Mouse (Mus musculus) limb, embryonic 15.5 days (tissue): ENCODE data around the gene Nfatc2. TPM values are rescaled to one million over a fixed set of nuclear protein-coding genes. Genes with fewer than 3 reads are reported as not detected.

Experiments
- ATAC-seq: fragments of 200-750 bp; cut with Nextera tagmentation; 2 replicates; pipeline ENCODE4 v1.8.0; 2017; ENCODE audit warnings: low read depth, moderate TSS enrichment; ENCODE audit not compliant: insufficient number of reproducible peaks, low FRiP score, low TSS enrichment
- H3K27ac ChIP-seq: fragments of 300-500 bp; sonication (generic); 2 replicates; pipeline ENCODE4 v1.5.1; 2015; ENCODE audit warnings: moderate library complexity, mild to moderate bottlenecking, inconsistent platforms
- H3K27me3 ChIP-seq: fragments of 300-500 bp; sonication (generic); 2 replicates; pipeline ENCODE4 v1.6.1; 2015; ENCODE audit warnings: inconsistent platforms
- H3K36me3 ChIP-seq: fragments of 300-500 bp; sonication (generic); 2 replicates; pipeline ENCODE4 v1.6.1; 2015; ENCODE audit warnings: inconsistent platforms
- H3K4me1 ChIP-seq: fragments of 300-500 bp; sonication (generic); 2 replicates; pipeline ENCODE4 v1.6.1; 2015; ENCODE audit warnings: inconsistent platforms
- H3K4me2 ChIP-seq: fragments of 300-500 bp; sonication (generic); 2 replicates; pipeline ENCODE4 v1.6.1; 2015; ENCODE audit warnings: mild to moderate bottlenecking, inconsistent platforms
- H3K4me3 ChIP-seq: fragments of 300-500 bp; sonication (generic); 2 replicates; pipeline ENCODE4 v1.5.1; 2015; ENCODE audit warnings: mild to moderate bottlenecking, inconsistent platforms
- H3K9ac ChIP-seq: fragments of 300-500 bp; sonication (generic); 2 replicates; pipeline ENCODE4 v1.6.1; 2015; ENCODE audit warnings: inconsistent platforms
- H3K9me3 ChIP-seq: fragments of 300-500 bp; sonication (generic); 2 replicates; pipeline ENCODE4 v1.6.1; 2016; ENCODE audit warnings: inconsistent platforms
- WGBS: fragments of 180-500 bp; shearing (Covaris S2); methylation state at CpG from one replicate; pipeline ENCODE4 v1.1.7; 2015; 5-methylcytosine and 5-hydroxymethylcytosine counted together
- polyA plus RNA-seq: library from polyadenylated mRNA; unstranded; fragments of >200 nt; fragmentation: Nextera tagmentation; extraction: Ambion mirVana; gene quantifications from 2 replicates; pipeline ENCODE4 v1.2.1, GENCODE M21; 2015

Gene Nfatc2
- polyA plus RNA-seq, 1 experiment from 2014 or later = 6.2 TPM

- H3K9ac ChIP-seq = no peak overlapping the region
- H3K4me2 ChIP-seq = 0 out of 2 replicates have a peak overlapping the region, but pooled peaks have one; percentile 3
- no peak overlapping the region for H3K4me3 ChIP-seq
- peaks cover 5% of the 10 kb centered on the region; the same call in 1 of the 2 replicates for H3K27me3 ChIP-seq
- ATAC-seq = no peak
- WGBS = 35% methylated on average over 15 of the region's 15 CpGs
- no peaks in the 10 kb centered on the region for H3K36me3 ChIP-seq
- peak overlapping the region; percentile 71 for H3K27ac ChIP-seq
- peaks cover 67% of the 10 kb centered on the region for H3K4me1 ChIP-seq
- no peaks in the 10 kb centered on the region for H3K9me3 ChIP-seq
Observed at GRCm38 (mm10) chr2:168545901-168546557, 55.4 kb downstream of the Nfatc2 start.

DNA sequence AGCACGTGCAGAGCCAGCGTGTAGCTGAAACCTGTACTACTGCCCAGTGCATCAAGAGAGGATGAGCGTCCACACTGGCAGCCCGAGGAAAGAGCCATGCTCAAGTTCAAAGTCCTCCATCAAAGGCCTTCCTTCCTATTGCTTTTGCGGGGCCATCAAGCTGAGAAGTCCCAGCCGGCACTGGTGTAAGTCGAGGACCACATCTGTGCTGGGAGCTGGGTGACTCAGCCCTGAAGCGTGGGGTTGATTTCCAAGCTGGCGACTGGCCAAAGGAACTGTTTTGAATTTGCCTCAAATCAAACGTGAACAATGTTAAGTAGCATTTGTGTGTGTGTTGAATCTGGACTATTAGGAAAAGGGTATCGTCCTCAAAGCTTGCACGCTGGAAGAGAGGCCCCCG lies 57.4 kb downstream of the Nfatc2 start:
- ATAC-seq = peak; percentile 52
- Histone ChIP-seq H3K36me3 (no peaks in the 10 kb centered on the region), H3K27me3 (peaks cover 5% of the 10 kb centered on the region; the same call in 1 of the 2 replicates), H3K4me2 (no peak overlapping the region), H3K9ac (no peak overlapping the region), H3K27ac (no peak overlapping the region; the same call in 1 of the 2 replicates), H3K4me3 (no peak overlapping the region), H3K9me3 (no peaks in the 10 kb centered on the region), H3K4me1 (peaks cover 61% of the 10 kb centered on the region)
- 15% methylated on average over 13 of the region's 13 CpGs for WGBS

- Histone ChIP-seq H3K36me3 (no peaks in the 10 kb centered on the region), H3K27ac (no peak overlapping the region)
- WGBS = 59% methylated on average over 3 of the region's 3 CpGs
Observed at GRCm38 (mm10) chr2:168543026-168543425, 58.4 kb downstream of the Nfatc2 start.

DNA sequence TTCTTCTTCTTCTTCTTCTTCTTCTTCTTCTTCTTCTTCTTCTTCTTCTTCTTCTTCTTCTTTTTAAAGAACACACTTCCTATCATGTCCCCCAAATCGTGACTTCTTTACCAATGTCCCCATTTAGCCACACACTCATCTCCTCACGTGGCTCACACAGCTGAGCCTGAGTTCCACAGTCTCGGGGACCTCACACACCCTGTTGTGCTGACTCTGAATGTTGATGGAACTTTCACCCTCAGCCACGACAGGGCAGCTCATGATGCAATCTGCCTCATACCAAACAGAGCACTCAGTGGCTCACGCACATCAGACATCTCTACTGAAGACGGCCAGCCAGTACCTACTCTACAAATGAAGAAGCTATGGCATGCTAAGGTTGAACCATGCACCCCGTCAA lies 60.2 kb downstream of the Nfatc2 start:
- Histone ChIP-seq H3K9ac (no peak overlapping the region), H3K4me3 (no peak overlapping the region), H3K4me1 (peaks cover 34% of the 10 kb centered on the region), H3K27me3 (peaks cover 5% of the 10 kb centered on the region; the same call in 1 of the 2 replicates), H3K4me2 (no peak overlapping the region), H3K9me3 (no peaks in the 10 kb centered on the region), H3K27ac (no peak overlapping the region), H3K36me3 (no peaks in the 10 kb centered on the region)
- WGBS = 85% methylated on average over 7 of the region's 7 CpGs
- no peak for ATAC-seq

More at GRCm38 (mm10) chr2:168543026-168543425, 58.4 kb downstream of the Nfatc2 start:
- Histone ChIP-seq H3K4me1 (peaks cover 51% of the 10 kb centered on the region), H3K9me3 (no peaks in the 10 kb centered on the region), H3K4me3 (no peak overlapping the region), H3K4me2 (no peak overlapping the region), H3K9ac (no peak overlapping the region), H3K27me3 (peaks cover 5% of the 10 kb centered on the region; the same call in 1 of the 2 replicates)
- no peak for ATAC-seq

- H3K4me3 ChIP-seq = no peak overlapping the region
- no peak for ATAC-seq
- H3K4me2 ChIP-seq = no peak overlapping the region
- H3K4me1 ChIP-seq = peaks cover 21% of the 10 kb centered on the region
- no peaks in the 10 kb centered on the region for H3K9me3 ChIP-seq
- WGBS = 53% methylated on average over 15 of the region's 15 CpGs
- H3K36me3 ChIP-seq = no peaks in the 10 kb centered on the region
- H3K9ac ChIP-seq = no peak overlapping the region
- H3K27ac ChIP-seq = no peak overlapping the region
- H3K27me3 ChIP-seq = no peaks in the 10 kb centered on the region
Observed at GRCm38 (mm10) chr2:168539594-168540222, 61.7 kb downstream of the Nfatc2 start.

DNA sequence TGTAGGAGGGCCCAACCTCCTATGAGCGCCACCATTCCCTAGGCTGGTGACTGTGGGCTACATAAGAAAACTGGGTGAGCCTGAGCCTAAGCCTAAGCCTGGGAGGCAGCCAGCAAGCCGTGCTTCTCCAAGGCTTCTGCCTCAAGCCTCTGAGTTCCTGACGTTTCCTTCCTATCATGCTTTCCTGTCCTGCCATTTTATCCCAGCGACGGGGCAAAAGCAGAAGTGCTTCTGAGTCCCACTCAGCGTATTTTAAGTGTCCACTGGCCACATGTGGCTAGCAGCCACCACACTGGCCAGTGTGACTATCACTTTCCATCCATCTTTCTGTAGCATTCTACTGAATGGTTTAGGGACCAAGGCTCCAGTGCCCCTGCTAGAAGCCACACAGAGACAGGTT lies 62.4 kb downstream of the Nfatc2 start:
- Histone ChIP-seq H3K27ac (no peak overlapping the region), H3K4me1 (peaks cover 14% of the 10 kb centered on the region)

GRCm38 (mm10) chr2:168532061-168532833 lies 69.2 kb downstream of the Nfatc2 start:
- H3K36me3 ChIP-seq = no peaks in the 10 kb centered on the region
- H3K4me2 ChIP-seq = no peak overlapping the region
- 0 out of 2 replicates have a peak, but pooled peaks cover 4% of the 10 kb centered on the region for H3K27me3 ChIP-seq
- no peak overlapping the region for H3K27ac ChIP-seq
- ATAC-seq = no peak
- WGBS = 56% methylated on average over 15 of the region's 15 CpGs
- no peak overlapping the region for H3K4me3 ChIP-seq
- H3K9ac ChIP-seq = no peak overlapping the region
- no peaks in the 10 kb centered on the region for H3K9me3 ChIP-seq
- H3K4me1 ChIP-seq = peaks cover 24% of the 10 kb centered on the region

More for the DNA sequence above, 62.4 kb downstream of the Nfatc2 start:
- H3K9ac ChIP-seq = no peak overlapping the region
- H3K27me3 ChIP-seq = no peaks in the 10 kb centered on the region
- no peak overlapping the region for H3K4me2 ChIP-seq
- H3K36me3 ChIP-seq = no peaks in the 10 kb centered on the region
- H3K4me3 ChIP-seq = no peak overlapping the region
- no peak for ATAC-seq
- WGBS = 93% methylated on average over 6 of the region's 6 CpGs
- H3K9me3 ChIP-seq = no peaks in the 10 kb centered on the region

DNA sequence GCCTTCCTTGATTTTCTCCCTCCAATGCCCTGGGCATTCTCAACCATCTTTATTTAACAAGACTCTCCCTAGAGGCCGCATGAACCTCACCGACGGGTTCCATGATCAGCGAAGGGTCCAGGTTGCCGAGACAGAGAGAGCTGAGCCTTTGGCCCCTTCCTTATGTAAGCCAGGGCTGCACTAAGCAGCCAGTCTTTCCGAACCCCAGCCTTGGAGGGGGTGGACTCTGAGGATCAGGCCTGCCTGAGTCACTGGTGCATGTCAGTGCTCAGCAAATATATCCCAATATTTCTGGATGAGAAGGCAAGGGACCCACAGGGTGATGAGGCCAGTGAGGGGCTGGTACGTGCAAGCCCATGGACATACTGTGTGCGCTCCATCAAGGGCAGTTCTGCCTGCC lies 72.9 kb downstream of the Nfatc2 start:
- Histone ChIP-seq H3K36me3 (no peaks in the 10 kb centered on the region), H3K9me3 (no peaks in the 10 kb centered on the region), H3K4me3 (no peak overlapping the region), H3K27ac (no peak overlapping the region), H3K4me1 (peaks cover 53% of the 10 kb centered on the region), H3K4me2 (no peak overlapping the region), H3K27me3 (0 out of 2 replicates have a peak, but pooled peaks cover 4% of the 10 kb centered on the region), H3K9ac (no peak overlapping the region)
- WGBS = 79% methylated on average over 8 of the region's 8 CpGs
- no peak for ATAC-seq

DNA sequence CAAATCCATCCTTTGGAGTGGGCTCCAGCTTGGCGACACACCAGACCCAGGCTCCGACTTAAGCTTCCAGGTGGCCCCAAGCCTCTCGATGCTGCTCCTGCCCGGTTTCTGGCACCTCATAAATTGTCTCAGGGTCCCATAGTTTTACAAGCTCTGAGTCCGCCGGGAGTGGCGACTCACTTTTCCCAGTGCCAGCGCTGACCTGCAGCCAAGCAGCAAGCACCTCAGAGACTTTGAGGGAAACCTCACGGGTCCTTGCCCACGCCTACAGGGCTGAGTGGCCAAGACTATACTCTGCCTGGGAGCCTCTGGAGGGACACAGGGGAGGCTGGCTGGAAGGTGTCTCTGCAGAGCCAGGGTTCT lies 74.0 kb downstream of the Nfatc2 start:
- H3K4me1 ChIP-seq = peaks cover 53% of the 10 kb centered on the region
- H3K9me3 ChIP-seq = no peaks in the 10 kb centered on the region
- no peak overlapping the region for H3K4me2 ChIP-seq
- no peak for ATAC-seq
- H3K27me3 ChIP-seq = 0 out of 2 replicates have a peak, but pooled peaks cover 4% of the 10 kb centered on the region
- 33% methylated on average over 10 of the region's 10 CpGs for WGBS
- no peak overlapping the region for H3K4me3 ChIP-seq
- peak overlapping the region; percentile 29; the same call in 1 of the 2 replicates for H3K27ac ChIP-seq
- H3K9ac ChIP-seq = no peak overlapping the region
- no peaks in the 10 kb centered on the region for H3K36me3 ChIP-seq

- whole genome bisulfite sequencing = 66% methylated on average over 18 of the region's 18 CpGs
- 0 out of 2 replicates have a peak, but pooled peaks cover 4% of the 10 kb centered on the region for H3K27me3 ChIP-seq
- H3K9ac ChIP-seq = no peak overlapping the region
- peak overlapping the region; percentile 29; the same call in 1 of the 2 replicates for H3K27ac ChIP-seq
- H3K9me3 ChIP-seq = no peaks in the 10 kb centered on the region
- no peak overlapping the region for H3K4me2 ChIP-seq
- peaks cover 52% of the 10 kb centered on the region for H3K4me1 ChIP-seq
- no peak overlapping the region for H3K4me3 ChIP-seq
- ATAC-seq = no peak
- no peaks in the 10 kb centered on the region; the same call in 1 of the 2 replicates for H3K36me3 ChIP-seq
Observed at GRCm38 (mm10) chr2:168526547-168527429, 74.7 kb downstream of the Nfatc2 start.
